Mouse (Mus musculus) hindbrain, postnatal 0 days (tissue): Measurements from ENCODE around the gene Dclk2. TPM values are rescaled to one million over a fixed set of nuclear protein-coding genes. Genes with fewer than 3 reads are reported as not detected.

ENCODE experiments used
- ATAC-seq: fragments of 200-750 bp; cut with Nextera tagmentation; 2 replicates; pipeline ENCODE4 v1.8.0; 2017; ENCODE audit warnings: mild to moderate bottlenecking, moderate TSS enrichment, moderate library complexity
- DNase-seq: peaks from one replicate; pipeline ENCODE4 v3.0.0-alpha.2; 2015; ENCODE audit warnings: low spot score
- H3K27ac ChIP-seq: fragments of 300-500 bp; sonication (generic); 2 replicates; pipeline ENCODE4 v1.5.1; 2014; ENCODE audit warnings: mild to moderate bottlenecking
- H3K27me3 ChIP-seq: fragments of 300-500 bp; sonication (generic); 2 replicates; pipeline ENCODE4 v1.6.1; 2014; ENCODE audit warnings: low read length, mixed read lengths; ENCODE audit not compliant: insufficient read depth
- H3K36me3 ChIP-seq: fragments of 300-500 bp; sonication (generic); 2 replicates; pipeline ENCODE4 v1.6.1; 2014; ENCODE audit warnings: low read length, mixed read lengths; ENCODE audit not compliant: insufficient read depth
- H3K4me1 ChIP-seq: fragments of 300-500 bp; sonication (generic); 2 replicates; pipeline ENCODE4 v1.6.1; 2014; ENCODE audit warnings: antibody characterized with exemption, low read length, mixed read lengths; ENCODE audit not compliant: insufficient read depth
- H3K4me2 ChIP-seq: fragments of 300-500 bp; sonication (generic); 2 replicates; pipeline ENCODE4 v1.6.1; 2014; ENCODE audit warnings: low read depth, mild to moderate bottlenecking, low read length, moderate library complexity, mixed read lengths
- H3K4me3 ChIP-seq: fragments of 300-500 bp; sonication (generic); 2 replicates; pipeline ENCODE4 v1.5.1; 2014; ENCODE audit warnings: low read length
- H3K9ac ChIP-seq: fragments of 300-500 bp; sonication (generic); replicated peaks from 2 replicates; pipeline ENCODE4 v1.6.1; 2014; ENCODE audit warnings: mild to moderate bottlenecking, low read length, moderate library complexity, mixed read lengths
- H3K9me3 ChIP-seq: fragments of 300-500 bp; sonication (generic); 2 replicates; pipeline ENCODE4 v1.6.1; 2016; ENCODE audit warnings: low read length, mixed read lengths
- CTCF ChIP-seq: IDR thresholded peaks from 2 replicates; pipeline ENCODE4 v1.5.1; 2016; ENCODE audit warnings: antibody characterized with exemption, control low read depth, low read depth
- WGBS: fragments of 180-500 bp; shearing (Covaris S2); extraction: QIAGEN DNeasy Blood & Tissue Kit; methylation state at CpG from one replicate; pipeline ENCODE4 v1.1.7; 2014; 5-methylcytosine and 5-hydroxymethylcytosine counted together
- polyA plus RNA-seq: library from polyadenylated mRNA; unstranded; fragments of >200 nt; fragmentation: Nextera tagmentation; extraction: Ambion mirVana; gene quantifications from 2 replicates; pipeline ENCODE4 v1.2.1, GENCODE M21; 2015
- total RNA-seq: library from RNA; depleted of rRNA; stranded (reverse); fragments of >200 nt; gene quantifications from 2 replicates; pipeline ENCODE4 v1.2.3, GENCODE M21; 2014

Dclk2 gene
- total and polyA plus RNA-seq, 2 experiments from 2014 or later = 69.6 to 159 TPM

GRCm38 (mm10) chr3:86849337-86849736 is 71.3 kb downstream of the Dclk2 start:
- Histone ChIP-seq H3K27me3 (no peaks in the 10 kb centered on the region), H3K4me3 (no peak overlapping the region), H3K9me3 (no peaks in the 10 kb centered on the region), H3K9ac (no peak overlapping the region), H3K36me3 (no peaks in the 10 kb centered on the region), H3K4me1 (peaks cover 31% of the 10 kb centered on the region), H3K4me2 (no peak overlapping the region), H3K27ac (no peak overlapping the region)
- 80% methylated on average over 2 of the region's 2 CpGs for WGBS
- DNase-seq (no peak), ATAC-seq (no peak)
- TF ChIP-seq CTCF = no peak

- H3K9ac ChIP-seq = no peak overlapping the region
- H3K4me3 ChIP-seq = no peak overlapping the region
- no peaks in the 10 kb centered on the region for H3K9me3 ChIP-seq
- H3K36me3 ChIP-seq = no peaks in the 10 kb centered on the region
- H3K4me2 ChIP-seq = no peak overlapping the region
- TF ChIP-seq CTCF = no peak
- ATAC-seq (no peak), DNase-seq (no peak)
- H3K4me1 ChIP-seq = peaks cover 34% of the 10 kb centered on the region
- no peak overlapping the region for H3K27ac ChIP-seq
- no peaks in the 10 kb centered on the region for H3K27me3 ChIP-seq
- WGBS = 63% methylated on average over 2 of the region's 2 CpGs
Observed at GRCm38 (mm10) chr3:86847536-86847935, 73.1 kb downstream of the Dclk2 start.

GRCm38 (mm10) chr3:86846036-86846435 is 74.6 kb downstream of the Dclk2 start:
- Histone ChIP-seq H3K36me3 (no peaks in the 10 kb centered on the region), H3K27me3 (no peaks in the 10 kb centered on the region), H3K27ac (peak overlapping the region; percentile 81), H3K4me1 (peaks cover 33% of the 10 kb centered on the region), H3K4me3 (no peak overlapping the region), H3K4me2 (no peak overlapping the region), H3K9ac (no peak overlapping the region), H3K9me3 (no peaks in the 10 kb centered on the region)
- no peak for TF ChIP-seq CTCF
- no peak for ATAC-seq
- WGBS = 27% methylated on average over 4 of the region's 4 CpGs
- DNase-seq = no peak

GRCm38 (mm10) chr3:86845578-86845977 is 75.1 kb downstream of the Dclk2 start:
- no peak for TF ChIP-seq CTCF
- peak overlapping the region; percentile 51 for H3K4me2 ChIP-seq
- no peak overlapping the region; the same call in 1 of the 2 replicates for H3K9ac ChIP-seq
- peak overlapping the region; percentile 81 for H3K27ac ChIP-seq
- DNase-seq (no peak), ATAC-seq (no peak; the same call in 1 of the 2 replicates)
- H3K9me3 ChIP-seq = no peaks in the 10 kb centered on the region
- 50% methylated on average over 1 of the region's 1 CpGs for WGBS
- no peak overlapping the region for H3K4me3 ChIP-seq
- peaks cover 28% of the 10 kb centered on the region for H3K4me1 ChIP-seq
- H3K27me3 ChIP-seq = no peaks in the 10 kb centered on the region
- H3K36me3 ChIP-seq = no peaks in the 10 kb centered on the region

GRCm38 (mm10) chr3:86844804-86845481 is 75.7 kb downstream of the Dclk2 start:
- DNase-seq (peak; percentile 83), ATAC-seq (peak; percentile 88)
- Histone ChIP-seq H3K27ac (peak overlapping the region; percentile 81), H3K4me3 (peak overlapping the region; percentile 13), H3K36me3 (no peaks in the 10 kb centered on the region), H3K27me3 (no peaks in the 10 kb centered on the region), H3K9me3 (no peaks in the 10 kb centered on the region), H3K9ac (no peak overlapping the region; the same call in 1 of the 2 replicates), H3K4me2 (peak overlapping the region; percentile 51), H3K4me1 (peaks cover 22% of the 10 kb centered on the region)
- 1% methylated on average over 8 of the region's 8 CpGs for WGBS
- no peak for TF ChIP-seq CTCF

GRCm38 (mm10) chr3:86842461-86842860 is 78.2 kb downstream of the Dclk2 start:
- 89% methylated on average over 2 of the region's 2 CpGs for WGBS
- H3K27ac ChIP-seq = no peak overlapping the region
- H3K27me3 ChIP-seq = no peaks in the 10 kb centered on the region
- TF ChIP-seq CTCF = no peak
- H3K9ac ChIP-seq = no peak overlapping the region
- ATAC-seq = no peak
- no peaks in the 10 kb centered on the region for H3K9me3 ChIP-seq
- H3K36me3 ChIP-seq = no peaks in the 10 kb centered on the region
- H3K4me3 ChIP-seq = no peak overlapping the region
- peaks cover 19% of the 10 kb centered on the region for H3K4me1 ChIP-seq
- no peak for DNase-seq
- H3K4me2 ChIP-seq = no peak overlapping the region

- Histone ChIP-seq H3K27me3 (no peaks in the 10 kb centered on the region), H3K4me1 (peaks cover 11% of the 10 kb centered on the region), H3K27ac (0 out of 2 replicates have a peak overlapping the region, but pooled peaks have one; percentile 41), H3K4me2 (no peak overlapping the region), H3K4me3 (no peak overlapping the region), H3K36me3 (no peaks in the 10 kb centered on the region), H3K9me3 (no peaks in the 10 kb centered on the region), H3K9ac (no peak overlapping the region)
- ATAC-seq (no peak), DNase-seq (no peak)
- 31% methylated on average over 3 of the region's 3 CpGs for WGBS
- no peak for TF ChIP-seq CTCF
Observed at GRCm38 (mm10) chr3:86839606-86840005, 81.0 kb downstream of the Dclk2 start.
